Mouse (Mus musculus) stomach, postnatal 0 days (tissue): Measurements from ENCODE around the gene Rgs8.

Source experiments
- CTCF ChIP-seq: IDR thresholded peaks from 2 replicates; pipeline ENCODE4 v1.5.1; 2016; ENCODE audit warnings: antibody characterized with exemption, low read depth, mild to moderate bottlenecking, moderate library complexity
- EP300 ChIP-seq: optimal IDR thresholded peaks from 2 replicates; pipeline ENCODE3; 2016; ENCODE audit warnings: antibody characterized with exemption

DNA sequence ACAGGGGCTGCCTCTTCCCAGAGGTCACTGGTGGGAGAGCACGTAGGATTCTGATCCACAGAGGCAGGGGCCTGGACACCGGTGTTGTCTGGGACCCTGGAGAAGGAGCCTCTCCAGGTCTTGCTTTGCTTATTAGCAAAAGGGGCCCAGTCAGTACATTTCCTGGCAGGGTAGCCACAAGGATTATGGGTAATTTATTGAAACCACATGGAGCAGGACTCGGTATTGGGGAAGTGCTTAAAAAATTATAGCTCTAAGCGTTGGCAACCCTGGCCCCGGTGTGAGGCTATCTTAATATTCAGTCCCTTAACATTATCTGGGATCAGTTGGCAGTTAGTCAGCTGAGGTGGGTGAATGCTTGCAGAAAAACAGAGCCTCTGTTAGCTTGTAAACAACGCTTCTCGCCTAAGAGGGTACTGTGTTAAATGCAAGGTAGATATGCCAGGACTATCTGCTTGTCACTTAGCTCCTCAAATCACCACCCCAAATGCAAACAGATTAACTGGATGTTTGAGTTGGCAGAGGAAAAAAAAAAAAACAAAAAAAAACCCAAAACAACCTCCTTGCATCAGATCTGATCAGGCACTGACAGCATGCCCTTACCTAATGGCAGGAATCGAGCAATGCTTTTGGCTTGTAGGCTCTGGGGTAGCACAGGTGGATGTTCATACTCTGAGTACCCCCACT, 49.5 kb downstream of the Rgs8 start:
- no peak for TF ChIP-seq CTCF
- no peak for TF ChIP-seq EP300
